Mouse (Mus musculus): ENCODE measurements around the gene Gm21860. TPM values are rescaled to one million over a fixed set of nuclear protein-coding genes. Genes with fewer than 3 reads are reported as not detected.
"Not testable (repeated sequence)": the region's sequence is repeated elsewhere in the genome, so short reads cannot be mapped to it uniquely, and the experiment has no call there.

Gene Gm21860
- total RNA-seq, 2 experiments from 2014 or later, result not detected

DNA sequence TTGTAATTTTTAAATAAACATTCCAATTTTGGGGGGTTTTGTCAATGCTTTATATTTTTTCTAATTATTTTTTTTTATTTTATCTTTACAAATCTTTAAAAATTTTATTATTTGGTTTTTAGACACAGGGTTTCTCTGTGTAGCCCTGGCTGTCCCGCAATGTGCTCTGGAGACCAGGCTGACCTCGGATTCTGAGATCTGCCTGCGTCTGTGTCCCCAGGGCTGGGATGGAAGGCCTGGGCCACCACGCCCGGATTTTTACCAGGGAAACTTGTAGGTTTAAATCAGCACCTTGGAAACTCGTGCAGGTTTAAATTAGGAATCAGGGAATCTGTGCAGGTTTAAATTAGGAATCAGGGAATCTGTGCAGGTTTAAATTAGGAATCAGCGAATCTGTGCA, 37.1 kb downstream of the Gm21860 start:
- intact Hi-C loops (cut with DNase I); DNase-seq: not testable (repeated sequence)

Other genes with a start within 250 kb of the Gm21860 start
- not detected for gene Gm47283, start 29.9 kb upstream of the Gm21860 start, total RNA-seq (2021)
- not detected for gene Gm21748, start 84.4 kb upstream of the Gm21860 start, total RNA-seq (2021)